Mouse (Mus musculus) G1E (cell line): ENCODE results near the gene Amz1. TPM values are rescaled to one million over a fixed set of nuclear protein-coding genes. Genes with fewer than 3 reads are reported as not detected.

ENCODE experiments used
- ATAC-seq: 2 replicates; pipeline ENCODE4 v1.8.0; 2016; ENCODE audit warnings: mild to moderate bottlenecking; ENCODE audit not compliant: insufficient number of reproducible peaks, poor library complexity, low FRiP score, severe bottlenecking; ENCODE audit errors: extremely low read depth
- DNase-seq: peaks from one replicate; pipeline ENCODE4 v3.0.0; 2012; ENCODE audit warnings: low spot score
- H3K27me3 ChIP-seq: 2 replicates; pipeline ENCODE4 v1.6.1; 2012; ENCODE audit warnings: mild to moderate bottlenecking, low read length, inconsistent platforms; ENCODE audit not compliant: insufficient read depth
- H3K36me3 ChIP-seq: replicated peaks from 2 replicates; pipeline ENCODE3; 2012; ENCODE audit warnings: mild to moderate bottlenecking, inconsistent platforms
- H3K4me1 ChIP-seq: 2 replicates; pipeline ENCODE4 v1.6.1; 2012; ENCODE audit warnings: low read depth, low read length, inconsistent platforms, mixed read lengths; ENCODE audit not compliant: insufficient read depth
- H3K4me3 ChIP-seq: 2 replicates; pipeline ENCODE4 v1.5.1; 2012; ENCODE audit warnings: low read depth, mild to moderate bottlenecking, inconsistent platforms, low read length, moderate library complexity, mixed read lengths
- H3K9me3 ChIP-seq: replicated peaks from 2 replicates; pipeline ENCODE4 v1.6.1; 2012; ENCODE audit warnings: inconsistent platforms
- CTCF ChIP-seq: IDR thresholded peaks from 2 replicates; pipeline ENCODE4 v1.5.1; 2012; ENCODE audit warnings: low read depth, low read length, inconsistent platforms, mixed read lengths
- GATA1 ChIP-seq: IDR thresholded peaks from 2 replicates; pipeline ENCODE4 v1.6.1; 2012; ENCODE audit warnings: borderline replicate concordance, low read length, inconsistent platforms, mixed read lengths
- GATA2 ChIP-seq: IDR thresholded peaks from 2 replicates; pipeline ENCODE4 v1.6.1; 2012; ENCODE audit warnings: low read depth, low read length, inconsistent platforms, borderline replicate concordance
- POLR2AphosphoS5 ChIP-seq: IDR thresholded peaks from 2 replicates; pipeline ENCODE4 v1.6.1; 2012; ENCODE audit warnings: low read depth, low read length, inconsistent platforms; ENCODE audit not compliant: insufficient replicate concordance
- TAL1 ChIP-seq: conservative IDR thresholded peaks from 2 replicates; pipeline ENCODE4 v1.6.1; 2012; ENCODE audit warnings: low read depth, low read length, inconsistent platforms, mixed read lengths
- polyA plus RNA-seq: library from polyadenylated mRNA; stranded (reverse); fragments of >175 nt; gene quantifications from 2 replicates; pipeline ENCODE4 v1.2.3, GENCODE M21; 2012
- total RNA-seq, 2 experiments: library from RNA; stranded (forward) in 1 of 2; stranded (reverse) in 1 of 2; fragments of 200-1000 nt in 1 of 2; fragments of >200 nt in 1 of 2; fragmentation: Nextera tagmentation in 1 of 2; gene quantifications; 2 replicates each; pipeline ENCODE4 v1.2.3; 2014 to 2017

The Amz1 gene
- total and polyA plus RNA-seq, 3 experiments, result 0.37 to 1.4 TPM; not detected in 1

- peaks cover 20% of the 10 kb centered on the region for H3K4me1 ChIP-seq
- H3K4me3 ChIP-seq, result no peak overlapping the region
- no peak for DNase-seq
- peaks cover 43% of the 10 kb centered on the region for H3K27me3 ChIP-seq
- no peaks in the 10 kb centered on the region for H3K9me3 ChIP-seq
- H3K36me3 ChIP-seq, result no peaks in the 10 kb centered on the region
- peak; percentile 54; the same call in 1 of the 2 replicates for TF ChIP-seq CTCF
- no peak for TF ChIP-seq GATA2
- TF ChIP-seq POLR2AphosphoS5, result no peak
- ATAC-seq, result peak; percentile 32; the same call in 1 of the 2 replicates
Measured at GRCm38 (mm10) chr5:140732195-140732594, 8.3 kb downstream of the Amz1 start.

GRCm38 (mm10) chr5:140733336-140733735 lies 9.4 kb downstream of the Amz1 start:
- Histone ChIP-seq H3K9me3 (no peaks in the 10 kb centered on the region), H3K36me3 (no peaks in the 10 kb centered on the region), H3K4me1 (peaks cover 20% of the 10 kb centered on the region), H3K27me3 (peaks cover 50% of the 10 kb centered on the region), H3K4me3 (no peak overlapping the region)
- ATAC-seq, result no peak
- no peak for TF ChIP-seq TAL1
- TF ChIP-seq GATA2, result no peak
- TF ChIP-seq CTCF, result no peak
- no peak for TF ChIP-seq POLR2AphosphoS5
- no peak for TF ChIP-seq GATA1
- DNase-seq, result no peak

DNA sequence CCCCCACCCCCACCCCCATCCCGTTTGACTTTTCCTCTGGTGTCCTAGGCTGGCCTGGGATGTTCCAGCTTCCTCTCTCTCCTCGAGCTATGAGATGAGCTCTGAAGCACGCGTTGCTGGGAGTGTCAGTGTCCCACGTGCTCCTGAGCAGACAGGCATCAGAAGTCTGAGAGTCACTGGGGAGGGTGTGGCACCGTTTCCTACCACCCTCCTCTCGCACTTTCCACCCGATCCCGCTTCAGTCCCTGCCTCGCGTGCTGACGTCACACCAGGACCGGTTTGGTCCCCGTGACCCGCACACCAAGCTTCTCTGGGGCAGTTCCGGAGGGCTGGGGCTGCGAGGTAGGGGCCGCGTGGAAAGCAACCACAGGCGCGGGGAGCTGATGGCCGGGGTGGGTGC lies 11.4 kb downstream of the Amz1 start:
- Histone ChIP-seq H3K27me3 (peaks cover 51% of the 10 kb centered on the region), H3K4me1 (peaks cover 20% of the 10 kb centered on the region), H3K9me3 (no peaks in the 10 kb centered on the region), H3K4me3 (no peak overlapping the region; the same call in 1 of the 2 replicates), H3K36me3 (no peaks in the 10 kb centered on the region)
- no peak for ATAC-seq
- DNase-seq, result no peak
- TF ChIP-seq GATA2, result no peak
- no peak for TF ChIP-seq POLR2AphosphoS5
- TF ChIP-seq GATA1, result no peak
- no peak for TF ChIP-seq TAL1
- no peak for TF ChIP-seq CTCF

- Histone ChIP-seq H3K9me3 (no peaks in the 10 kb centered on the region), H3K4me1 (peaks cover 15% of the 10 kb centered on the region), H3K36me3 (no peaks in the 10 kb centered on the region), H3K27me3 (peaks cover 52% of the 10 kb centered on the region), H3K4me3 (no peak overlapping the region)
- DNase-seq (no peak), ATAC-seq (no peak)
- TF ChIP-seq GATA1, result no peak
- TF ChIP-seq POLR2AphosphoS5, result no peak
- no peak for TF ChIP-seq GATA2
- no peak for TF ChIP-seq TAL1
- no peak for TF ChIP-seq CTCF
Measured at GRCm38 (mm10) chr5:140736166-140736565, 12.2 kb downstream of the Amz1 start.

GRCm38 (mm10) chr5:140739813-140740212 lies 15.9 kb downstream of the Amz1 start:
- H3K36me3 ChIP-seq, result no peaks in the 10 kb centered on the region
- DNase-seq, result no peak
- H3K4me1 ChIP-seq, result peaks cover 6% of the 10 kb centered on the region
- H3K9me3 ChIP-seq, result no peaks in the 10 kb centered on the region
- peaks cover 49% of the 10 kb centered on the region for H3K27me3 ChIP-seq
- no peak for TF ChIP-seq GATA1
- ATAC-seq, result no peak
- H3K4me3 ChIP-seq, result no peak overlapping the region

DNA sequence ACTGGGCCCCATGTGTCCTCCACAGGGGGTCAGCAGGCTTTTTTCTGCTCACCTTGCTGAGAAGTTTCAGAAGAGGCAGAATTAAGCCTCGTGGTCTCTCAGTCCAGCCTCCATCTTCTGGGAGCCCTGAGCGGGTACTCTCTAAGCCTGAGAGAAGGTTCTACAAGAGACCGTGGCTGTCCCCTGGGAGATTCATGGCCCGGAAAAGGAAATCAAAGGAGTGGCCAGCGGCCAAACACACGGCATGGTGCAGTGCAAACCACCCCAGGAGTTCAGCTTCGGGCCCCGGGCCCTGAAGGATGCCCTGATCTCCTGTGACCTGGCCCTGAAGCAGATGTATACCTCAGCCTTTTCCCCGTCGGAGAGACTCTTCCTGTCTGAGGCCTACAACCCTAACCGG lies 17.1 kb downstream of the Amz1 start:
- no peaks in the 10 kb centered on the region for H3K9me3 ChIP-seq
- DNase-seq (no peak), ATAC-seq (no peak)
- H3K4me1 ChIP-seq, result no peaks in the 10 kb centered on the region; the same call in 1 of the 2 replicates
- no peaks in the 10 kb centered on the region for H3K36me3 ChIP-seq
- TF ChIP-seq GATA1, result no peak
- TF ChIP-seq TAL1, result no peak
- no peak for TF ChIP-seq POLR2AphosphoS5
- TF ChIP-seq GATA2, result no peak
- TF ChIP-seq CTCF, result no peak
- peaks cover 38% of the 10 kb centered on the region for H3K27me3 ChIP-seq
- no peak overlapping the region for H3K4me3 ChIP-seq

GRCm38 (mm10) chr5:140741877-140742276 lies 17.9 kb downstream of the Amz1 start:
- Histone ChIP-seq H3K27me3 (peaks cover 34% of the 10 kb centered on the region), H3K36me3 (no peaks in the 10 kb centered on the region), H3K4me1 (no peaks in the 10 kb centered on the region; the same call in 1 of the 2 replicates), H3K4me3 (no peak overlapping the region), H3K9me3 (no peaks in the 10 kb centered on the region)
- TF ChIP-seq GATA1, result no peak
- 0 out of 2 replicates have a peak, but pooled peaks have one; percentile 26 for TF ChIP-seq CTCF
- peak; percentile 48; the same call in 1 of the 2 replicates for ATAC-seq
- no peak for DNase-seq
